Mouse (Mus musculus) liver, adult 2 months (tissue): ENCODE results near the gene Bach2.

Experiments used
- CTCF ChIP-seq: fragments of 200-500 bp; IDR thresholded peaks from 2 replicates; pipeline ENCODE4 v1.5.1; 2011; ENCODE audit warnings: low read depth, low read length, control low read depth
- POLR2A ChIP-seq: fragments of 200-500 bp; IDR thresholded peaks from 2 replicates; pipeline ENCODE4 v1.6.1; 2011; ENCODE audit warnings: low read length, control low read depth; ENCODE audit not compliant: insufficient read depth; ENCODE audit errors: extremely low read depth

DNA sequence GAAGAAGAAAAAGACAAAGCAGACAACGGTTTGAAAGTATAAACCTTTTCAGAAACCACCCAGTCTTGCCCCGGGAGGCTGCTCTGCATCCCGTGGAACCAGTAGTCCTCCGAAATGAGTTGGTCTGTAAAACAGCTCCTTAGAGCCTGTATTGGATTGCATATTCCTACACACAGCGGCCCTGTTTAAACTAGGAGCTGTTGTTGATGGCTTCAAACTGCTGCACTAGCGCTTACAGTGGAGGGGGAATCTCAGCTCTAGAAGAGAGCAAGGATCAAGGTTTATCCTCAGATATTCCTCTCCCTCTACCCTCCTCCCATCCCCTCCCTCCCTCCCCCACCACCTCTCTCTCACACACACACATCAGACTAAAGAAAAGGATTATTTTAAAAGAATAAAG lies 345.6 kb downstream of the Bach2 start:
- no peak for TF ChIP-seq POLR2A
- TF ChIP-seq CTCF, result no peak
